Mouse (Mus musculus) T-helper 17 cell (primary cell): ENCODE results near the gene Ptpro.

ENCODE experiments used
- in situ Hi-C, 2 experiments: fragments of 300-600 bp; cut with MboI, MseI; formaldehyde crosslinking; loops; 1 replicate in 1 of 2; 2 replicates in 1 of 2; pipeline ENCODE4 v1.15.1; 2025; ENCODE audit warnings: high pct_unique_total_duplicates in 2 of 2

The Ptpro gene

DNA sequence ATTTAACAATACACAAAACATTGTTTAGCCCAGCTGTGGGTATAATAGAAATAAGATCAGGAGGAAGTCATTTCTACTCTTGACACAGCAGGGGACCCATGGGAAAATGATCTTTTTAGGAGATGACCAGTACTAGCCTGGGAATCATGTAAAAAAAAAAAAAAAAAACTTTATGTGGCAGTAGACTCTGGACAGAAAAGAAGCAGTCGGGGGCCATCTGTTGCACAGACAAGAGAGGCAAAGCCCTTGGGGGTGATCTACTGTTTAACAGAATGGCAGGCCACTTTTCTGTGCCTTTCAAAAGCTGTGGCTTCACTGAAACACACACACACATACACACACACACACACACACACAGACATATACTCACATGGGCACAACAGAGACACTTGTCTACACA is 242.7 kb downstream of the Ptpro start:
- in situ Hi-C loops = no loop called here

DNA sequence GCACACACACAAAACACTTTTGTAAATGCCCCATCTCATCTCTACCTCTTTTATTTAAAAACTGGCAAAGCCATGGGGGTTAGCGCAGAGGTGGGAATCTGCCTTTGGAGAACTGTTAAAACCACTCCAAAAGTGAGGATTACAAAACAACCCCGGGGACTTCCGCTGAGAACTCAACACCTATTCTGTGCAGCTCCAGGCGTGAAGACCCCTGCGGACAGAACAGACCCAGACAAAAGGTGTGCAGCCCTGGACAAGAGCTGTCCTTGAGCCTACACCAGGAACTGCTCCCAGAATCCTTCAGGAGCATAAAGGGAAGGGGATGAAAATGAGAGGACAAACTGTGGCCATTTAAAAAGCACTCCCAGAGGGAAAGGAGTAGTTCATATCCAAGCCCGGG is 243.1 kb downstream of the Ptpro start:
- in situ Hi-C loops = no loop called here

DNA sequence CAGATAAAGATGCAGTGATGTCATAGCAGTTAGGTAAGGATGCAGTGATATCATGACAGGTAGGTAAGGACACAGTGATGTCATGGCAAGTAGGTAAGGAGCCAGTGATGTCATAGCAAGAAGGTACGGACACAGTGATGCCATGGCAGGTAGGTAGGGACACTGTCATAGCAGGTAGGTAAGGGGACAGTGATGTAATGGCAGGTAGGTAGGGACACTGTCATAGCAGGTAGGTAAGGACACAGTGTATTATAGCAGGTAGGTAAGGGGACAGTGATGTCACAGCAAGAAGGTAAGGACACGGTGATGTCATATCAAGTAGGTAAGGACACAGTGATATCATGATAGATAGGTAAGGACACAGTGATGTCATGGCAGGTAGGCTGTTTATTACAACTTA is 244.4 kb downstream of the Ptpro start:
- in situ Hi-C loops = no loop called here

DNA sequence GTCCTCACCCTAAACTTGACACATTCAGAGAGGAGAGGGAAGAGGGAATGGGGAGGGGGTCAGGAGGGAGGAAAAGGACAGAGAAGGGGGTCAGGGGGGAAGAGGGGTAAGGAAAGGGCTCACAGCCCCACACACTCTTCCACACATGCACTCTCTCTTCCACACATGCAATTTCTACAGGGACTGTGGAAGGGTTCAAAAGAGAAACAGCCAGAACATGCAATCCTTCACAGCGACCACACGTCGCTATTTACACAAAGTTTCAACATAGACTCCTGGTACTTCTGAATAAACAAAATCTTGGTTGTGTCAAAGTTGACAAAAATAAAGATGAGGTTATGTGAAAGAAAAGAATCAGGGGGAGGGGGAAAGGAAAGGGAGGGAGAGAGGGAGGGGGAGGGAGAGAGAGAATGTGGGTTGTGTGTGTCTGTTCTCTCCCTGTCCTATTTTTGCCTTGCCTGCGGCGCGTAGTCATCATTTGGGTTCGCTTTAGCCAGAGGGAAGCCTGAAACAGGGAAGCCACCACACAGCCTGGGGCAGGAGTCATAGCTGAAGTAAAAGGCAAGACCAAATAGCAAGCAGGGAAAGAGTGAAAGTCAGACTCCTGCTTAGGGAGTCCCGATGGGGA is 245.2 kb downstream of the Ptpro start:
- in situ Hi-C loops = no loop called here

DNA sequence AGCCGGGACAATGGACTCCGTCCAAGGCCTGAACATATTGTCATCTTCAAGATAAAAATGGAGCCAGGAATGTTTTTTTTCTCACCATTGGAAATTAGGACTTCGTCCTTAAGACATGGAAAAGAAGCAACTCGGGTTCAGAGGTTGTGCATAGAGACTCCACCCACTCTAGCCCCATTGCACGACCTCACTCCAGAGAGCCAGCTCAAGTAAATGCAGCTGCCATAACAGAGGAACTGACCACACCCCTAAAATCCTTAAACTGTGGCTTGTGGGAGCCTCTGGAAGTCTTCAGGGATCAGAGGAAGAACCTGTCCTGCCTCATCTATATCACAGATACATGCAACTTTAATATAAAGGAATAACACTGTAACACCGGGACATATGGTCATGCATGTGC is 246.7 kb downstream of the Ptpro start:
- in situ Hi-C loops = no loop called here

DNA sequence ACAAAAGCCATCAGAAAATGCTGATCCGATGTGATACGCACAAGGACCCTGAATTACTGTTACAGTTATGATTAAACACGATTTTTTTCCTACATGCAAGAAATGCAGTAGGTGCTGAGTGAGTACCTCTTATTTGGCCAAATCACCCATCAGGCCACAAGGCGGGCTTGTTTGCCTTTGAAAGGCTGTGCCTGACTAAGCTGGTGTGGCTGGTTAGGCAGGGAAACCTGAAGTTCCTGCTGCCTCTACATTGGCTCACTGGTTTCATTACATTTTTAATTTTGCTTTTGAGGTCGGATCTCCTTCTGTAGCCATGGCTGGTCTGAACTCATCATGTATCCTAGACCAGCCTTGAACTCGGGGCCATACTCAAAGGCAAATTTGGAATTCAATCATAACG is 250.9 kb downstream of the Ptpro start:
- in situ Hi-C loops = no loop called here

DNA sequence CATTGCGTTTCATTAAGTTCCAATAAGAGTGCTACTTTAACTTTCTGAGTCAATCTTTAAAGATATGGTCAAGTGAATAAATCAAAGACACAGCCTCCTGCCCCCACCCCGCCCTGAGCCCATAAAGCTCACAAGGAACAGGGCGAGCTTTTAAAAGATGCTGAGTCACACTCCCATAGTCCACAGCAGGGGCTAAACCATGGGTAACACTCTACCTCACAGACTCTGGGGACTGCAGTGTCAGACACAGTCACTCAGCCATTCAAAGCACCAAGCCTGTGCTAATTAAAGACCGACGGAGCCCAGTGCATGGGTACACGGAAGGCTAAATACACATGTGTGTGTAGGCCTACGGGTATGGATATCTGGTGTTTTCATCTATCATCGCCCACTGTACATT is 251.3 kb downstream of the Ptpro start:
- in situ Hi-C loops = no loop called here

DNA sequence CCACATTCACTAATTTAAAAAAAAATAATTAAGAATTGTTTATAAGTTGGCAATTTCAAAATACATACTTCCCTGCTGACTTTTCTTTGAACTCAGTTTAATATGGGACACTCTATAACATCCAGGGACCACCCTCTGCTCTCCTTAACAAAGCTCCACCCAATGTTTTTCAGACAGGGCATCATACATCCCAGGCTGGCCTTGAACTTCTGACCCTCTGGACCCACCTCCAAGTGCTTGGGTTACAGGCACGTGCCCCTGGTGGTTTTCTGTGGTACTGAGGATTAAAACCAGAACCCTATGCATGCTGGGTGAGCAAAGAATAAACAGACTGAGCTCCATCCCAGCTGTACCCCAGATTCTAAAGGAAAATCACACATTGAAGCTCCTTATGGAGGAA is 251.9 kb downstream of the Ptpro start:
- in situ Hi-C loops = no loop called here

DNA sequence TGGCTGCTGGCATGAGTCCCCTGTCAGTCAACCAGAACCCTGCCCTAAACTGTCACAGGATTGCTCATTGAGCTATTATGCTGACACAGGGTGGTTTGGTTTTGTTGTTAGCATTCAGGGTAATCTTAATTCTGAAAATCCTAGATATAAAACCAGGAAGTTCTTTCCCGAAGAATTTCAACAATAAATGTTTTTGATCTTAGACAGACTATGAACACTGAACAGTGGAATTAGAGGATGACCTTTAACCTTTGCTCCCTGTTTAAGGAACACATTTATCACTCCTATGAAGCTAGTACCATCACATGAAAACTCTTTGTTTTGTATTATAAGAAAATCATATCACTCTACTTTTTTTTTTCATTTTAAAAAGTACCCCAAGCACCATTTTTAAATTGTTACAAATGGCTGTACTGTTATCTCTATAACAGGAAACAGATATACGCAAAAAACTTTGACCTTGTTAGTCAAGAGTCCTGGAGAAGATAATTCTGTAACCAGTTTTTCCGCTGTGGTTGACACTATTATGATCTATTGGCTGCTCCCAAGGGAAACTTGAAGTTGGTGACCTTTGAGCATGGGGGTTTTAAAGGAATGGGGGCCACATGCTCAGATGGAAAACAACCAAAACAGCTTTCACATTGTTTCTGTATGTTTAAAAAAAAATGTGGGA is 253.6 kb downstream of the Ptpro start:
- in situ Hi-C loops = no loop called here

DNA sequence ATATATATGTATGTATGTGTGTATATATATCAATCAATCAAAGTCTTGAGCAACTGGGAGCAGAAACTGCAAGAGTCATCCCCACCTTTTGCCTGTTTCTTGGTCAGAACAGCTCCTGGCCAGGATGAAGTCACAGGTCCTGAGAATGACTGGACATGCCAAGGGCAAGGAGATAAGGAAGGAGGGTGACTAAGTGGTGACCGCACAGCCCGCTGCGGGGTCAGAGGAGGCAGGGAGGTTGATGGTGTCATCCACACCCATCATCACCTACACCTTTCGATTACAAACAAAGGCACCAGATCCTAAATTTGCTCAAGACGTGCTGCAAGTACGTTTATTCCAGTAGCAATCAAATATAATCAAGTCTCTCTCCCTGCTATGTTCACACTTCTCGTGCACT is 254.4 kb downstream of the Ptpro start:
- in situ Hi-C loops = no loop called here

DNA sequence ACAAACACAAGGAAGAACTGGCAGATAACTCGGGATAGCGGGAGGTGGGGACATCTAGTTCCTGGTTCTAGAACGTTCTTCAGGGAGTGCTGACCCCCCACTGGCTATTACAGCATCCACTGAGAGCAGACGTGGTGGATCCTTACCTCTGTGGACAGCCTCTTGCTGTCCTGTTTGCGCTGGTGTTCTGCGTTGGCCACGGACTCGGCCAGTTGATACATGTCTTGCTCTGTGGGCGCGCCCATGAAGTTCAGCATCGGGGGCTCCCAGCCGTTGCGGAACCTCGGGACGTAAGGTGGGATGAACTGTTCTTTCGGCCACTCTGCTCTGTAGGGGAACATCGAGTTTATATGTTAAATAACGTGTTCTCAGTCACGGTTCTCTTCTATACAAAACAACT is 256.8 kb downstream of the Ptpro start:
- in situ Hi-C loops = no loop called here

DNA sequence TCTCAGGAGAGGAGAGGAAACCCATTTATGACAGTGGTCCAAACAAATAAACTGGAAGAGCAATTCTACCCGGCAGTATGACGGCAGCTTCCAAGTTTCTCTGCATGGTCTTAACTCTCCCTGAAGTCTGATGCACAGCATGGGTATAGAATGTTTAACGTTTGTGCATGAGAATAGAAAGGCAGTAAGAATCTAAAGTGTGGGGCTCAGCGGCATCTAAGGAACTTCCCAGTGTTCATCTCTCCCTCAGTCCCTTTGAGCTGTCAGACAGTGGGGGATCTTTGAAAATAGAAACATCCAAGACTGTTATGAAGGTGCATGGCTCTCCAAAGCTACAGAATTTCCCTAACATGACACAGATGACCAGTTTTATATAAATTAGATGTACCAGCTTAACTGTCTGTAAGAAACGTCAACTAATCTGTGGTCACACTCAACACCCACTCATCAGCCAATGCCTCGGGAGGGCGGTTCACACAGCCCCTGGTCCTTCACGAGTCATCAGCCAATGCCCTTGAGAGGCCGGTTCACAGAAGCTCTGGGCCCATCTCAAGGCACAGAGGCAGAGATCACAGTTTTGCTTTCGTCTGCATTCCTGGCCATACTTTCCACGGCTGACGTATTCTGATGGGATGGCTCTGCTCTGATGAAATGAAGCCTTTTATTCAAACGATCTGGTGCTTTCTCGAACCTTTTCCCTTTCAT is 257.4 kb downstream of the Ptpro start:
- in situ Hi-C loops = no loop called here

DNA sequence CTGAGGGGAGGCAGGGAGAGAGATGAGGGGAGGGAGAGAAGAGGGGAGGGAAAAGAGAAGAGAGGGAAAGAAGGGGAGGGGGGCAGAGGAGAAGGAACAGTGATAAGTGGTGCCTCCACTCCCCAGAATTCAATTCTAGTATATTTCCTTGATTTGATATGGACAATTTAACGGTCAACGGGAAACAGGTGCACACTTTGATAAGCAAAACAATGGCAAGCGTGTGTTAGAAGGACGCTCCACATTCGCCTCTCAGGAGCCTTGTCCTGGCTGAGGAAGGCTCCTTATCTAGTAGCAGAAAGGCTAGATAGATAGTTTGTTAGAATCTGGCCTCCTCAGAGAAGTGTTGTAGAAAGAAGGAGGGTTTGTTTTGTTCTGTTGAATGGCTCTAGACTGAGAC is 260.6 kb downstream of the Ptpro start:
- in situ Hi-C loops = no loop called here
